Mouse (Mus musculus) adrenal gland, postnatal 10 days (tissue): ENCODE measurements around the gene Sav1. TPM values are rescaled to one million over a fixed set of nuclear protein-coding genes. Genes with fewer than 3 reads are reported as not detected.

Source experiments
- DNase-seq: peaks from one replicate; pipeline ENCODE4 v3.0.0; 2021; ENCODE audit warnings: mixed read lengths
- long read RNA-seq, 2 experiments: library from polyadenylated mRNA; stranded (forward); transcript quantifications; one replicate each; pipeline ENCODE4 v2.0.0; 2021
- total RNA-seq, 2 experiments: library from RNA; stranded (reverse); gene quantifications; 2 replicates each; pipeline ENCODE4 v1.2.3; 2021

Sav1 gene
- total RNA-seq: 10 to 100 TPM; 44.2 to 52.3 TPM
- long read RNA-seq, experiment 1, transcript Sav1-201 (5 exons, 2,524 nt): major isoform, 37 of 43 reads
- long read RNA-seq, experiment 1, partial matches to known transcripts: 1 of 43 reads
- long read RNA-seq, experiment 1, other reads (novel, unspliced or antisense): 4 of 43 reads
- long read RNA-seq, experiment 2, transcript Sav1-201 (5 exons, 2,524 nt): major isoform, 25 of 33 reads
- long read RNA-seq, experiment 2, partial matches to known transcripts: 0 of 33 reads
- long read RNA-seq, experiment 2, other reads (novel, unspliced or antisense): 8 of 33 reads

GRCm38 (mm10) chr12:69986786-69987497, at the start of gene Sav1:
Gene Sav1 (minus strand): TSS chr12:69987002.
- peak; percentile 94 for DNase-seq

GRCm38 (mm10) chr12:70026233-70026632, 39.4 kb upstream of the Sav1 start:
- no peak for DNase-seq

GRCm38 (mm10) chr12:70025431-70025830, 38.6 kb upstream of the Sav1 start:
- DNase-seq: no peak

GRCm38 (mm10) chr12:70023580-70023979, 36.8 kb upstream of the Sav1 start:
- no peak for DNase-seq

GRCm38 (mm10) chr12:70018153-70018552, 31.4 kb upstream of the Sav1 start:
- DNase-seq: no peak

GRCm38 (mm10) chr12:70015936-70016335, 29.1 kb upstream of the Sav1 start:
- no peak for DNase-seq

GRCm38 (mm10) chr12:70011681-70012080, 24.9 kb upstream of the Sav1 start:
- DNase-seq: no peak

GRCm38 (mm10) chr12:70010356-70010755, 23.6 kb upstream of the Sav1 start:
- no peak for DNase-seq

GRCm38 (mm10) chr12:70005103-70005502, 18.3 kb upstream of the Sav1 start:
- DNase-seq: no peak

- no peak for DNase-seq
These were observed 11.6 kb upstream of the Sav1 start for GRCm38 (mm10) chr12:69998186-69998983.

GRCm38 (mm10) chr12:69995382-69995781, 8.6 kb upstream of the Sav1 start:
- no peak for DNase-seq

GRCm38 (mm10) chr12:69986241-69986762, 500 bp downstream of the Sav1 start:
- DNase-seq: peak; percentile 56

GRCm38 (mm10) chr12:69985546-69985945, 1.3 kb downstream of the Sav1 start:
- no peak for DNase-seq

GRCm38 (mm10) chr12:69982874-69983273, 3.9 kb downstream of the Sav1 start:
- no peak for DNase-seq

- DNase-seq: no peak
These were observed 9.3 kb downstream of the Sav1 start for GRCm38 (mm10) chr12:69977376-69977998.

- no peak for DNase-seq
These were observed 10.1 kb downstream of the Sav1 start for GRCm38 (mm10) chr12:69976688-69977087.

GRCm38 (mm10) chr12:69973666-69974065, 13.1 kb downstream of the Sav1 start:
- no peak for DNase-seq

- no peak for DNase-seq
These were observed 18.6 kb downstream of the Sav1 start for GRCm38 (mm10) chr12:69968154-69968553.

GRCm38 (mm10) chr12:69967112-69967511, 19.7 kb downstream of the Sav1 start:
- no peak for DNase-seq

GRCm38 (mm10) chr12:69966071-69966470, 20.7 kb downstream of the Sav1 start:
- peak; percentile 33 for DNase-seq

GRCm38 (mm10) chr12:69965644-69966043, 21.2 kb downstream of the Sav1 start:
- DNase-seq: no peak

GRCm38 (mm10) chr12:69963141-69963540, 23.7 kb downstream of the Sav1 start:
- no peak for DNase-seq
